ENCODE assay signal across 22 mouse cellular contexts in genomic region chr5:101082611-101083010, GRCm38 (mm10).
DNase-seq lines count a peak whose midpoint lies in the region; ATAC-seq lines count a peak whose summit lies in the region.
"Had no signal": no experiment of that assay in that cellular context is flagged by ENCODE, and none has a peak within 500 bp of the region (broad histone marks: within the 10 kb centered on the region; RNA-seq: fewer than 3 reads in every experiment).

No protein-coding gene starts in this region.

- WGBS in forebrain, embryonic 12.5 days: 76% methylated on average over 20 of the region's 20 CpGs
- WGBS in forebrain, embryonic 11.5 days: 76% methylated on average over 20 of the region's 20 CpGs
- 72% methylated on average over 20 of the region's 20 CpGs for WGBS in midbrain, embryonic 15.5 days

- peak; percentile 76; the same call in 1 of the 2 replicates for ATAC-seq in forebrain, embryonic 12.5 days (ENCODE audit: low FRiP score)
- no peak for ATAC-seq in forebrain, embryonic 11.5 days (replicated peaks; ENCODE audit: low FRiP score)
- no peak for ATAC-seq in midbrain, embryonic 15.5 days (replicated peaks)
- ATAC-seq in inflammation-experienced regulatory T-cells, adult 6 months: no peak

- H3K4me2 ChIP-seq in forebrain, embryonic 12.5 days: no peak overlapping the region
- H3K4me2 ChIP-seq in forebrain, embryonic 11.5 days (ENCODE audit: low read depth, low read length, severe bottlenecking): no peak overlapping the region
- peak overlapping the region; percentile 12; the same call in 1 of the 2 replicates for H3K4me2 ChIP-seq in midbrain, embryonic 15.5 days
- H3K4me2 ChIP-seq: heart, embryonic 13.5 days; liver, embryonic 11.5 days; midbrain, embryonic 12.5 days had no signal

- no peak for DNase-seq in forebrain, embryonic 11.5 days (ENCODE audit: low spot score)
- peak; percentile 5 for DNase-seq in layer of hippocampus, adult 11-12 months (ENCODE audit: low spot score)
- DNase-seq in layer of hippocampus, postnatal 36 days: no peak
- DNase-seq in brain, adult 2 months (ENCODE audit: low read depth, low spot score): peak; percentile 17
- DNase-seq in liver: no peak
- DNase-seq: adrenal gland, postnatal 14 days; cerebellum, adult 2 months; gastrocnemius, postnatal 36 days; heart, postnatal 36 days; kidney, adult 11 months; kidney, postnatal 14 days; lung, adult 2 months; lung, postnatal 4 days; thymus, postnatal 25 days had no signal

- H3K9me3 ChIP-seq in forebrain, embryonic 12.5 days: no peaks in the 10 kb centered on the region
- no peaks in the 10 kb centered on the region for H3K9me3 ChIP-seq in forebrain, embryonic 11.5 days (ENCODE audit: control insufficient read depth, low read length)
- no peaks in the 10 kb centered on the region for H3K9me3 ChIP-seq in midbrain, embryonic 15.5 days
- H3K9me3 ChIP-seq: embryonic facial prominence, embryonic 10.5 days; heart, embryonic 13.5 days; midbrain, embryonic 12.5 days had no signal

- H3K4me3 ChIP-seq in forebrain, embryonic 12.5 days (replicated peaks): no peak overlapping the region
- no peak overlapping the region for H3K4me3 ChIP-seq in forebrain, embryonic 11.5 days (ENCODE audit: low read depth, low read length)
- no peak overlapping the region for H3K4me3 ChIP-seq in midbrain, embryonic 15.5 days
- H3K4me3 ChIP-seq: embryonic facial prominence, embryonic 10.5 days; heart, embryonic 13.5 days; midbrain, embryonic 12.5 days had no signal

- H3K4me1 ChIP-seq in forebrain, embryonic 12.5 days: no peaks in the 10 kb centered on the region; the same call in 1 of the 2 replicates
- H3K4me1 ChIP-seq in forebrain, embryonic 11.5 days (replicated peaks; ENCODE audit: control insufficient read depth, insufficient read depth, low read length): no peaks in the 10 kb centered on the region
- no peaks in the 10 kb centered on the region for H3K4me1 ChIP-seq in midbrain, embryonic 15.5 days
- H3K4me1 ChIP-seq: embryonic facial prominence, embryonic 10.5 days; heart, embryonic 13.5 days; midbrain, embryonic 12.5 days had no signal

- no peak overlapping the region for H3K27ac ChIP-seq in forebrain, embryonic 12.5 days
- H3K27ac ChIP-seq in forebrain, embryonic 11.5 days (ENCODE audit: low read depth, low read length): no peak overlapping the region
- H3K27ac ChIP-seq in midbrain, embryonic 15.5 days: no peak overlapping the region
- H3K27ac ChIP-seq: embryonic facial prominence, embryonic 10.5 days; heart, embryonic 13.5 days; midbrain, embryonic 12.5 days; stomach, postnatal 0 days had no signal

- no peak overlapping the region for H3K9ac ChIP-seq in forebrain, embryonic 12.5 days
- no peak overlapping the region for H3K9ac ChIP-seq in forebrain, embryonic 11.5 days (ENCODE audit: low read length)
- H3K9ac ChIP-seq in midbrain, embryonic 15.5 days: no peak overlapping the region
- H3K9ac ChIP-seq: heart, embryonic 13.5 days; midbrain, embryonic 12.5 days had no signal

- no peaks in the 10 kb centered on the region for H3K27me3 ChIP-seq in forebrain, embryonic 12.5 days
- no peaks in the 10 kb centered on the region for H3K27me3 ChIP-seq in forebrain, embryonic 11.5 days (ENCODE audit: control insufficient read depth, insufficient read depth, low read length)
- no peaks in the 10 kb centered on the region for H3K27me3 ChIP-seq in midbrain, embryonic 15.5 days (replicated peaks)
- H3K27me3 ChIP-seq: heart, embryonic 13.5 days; midbrain, embryonic 12.5 days had no signal

- no peaks in the 10 kb centered on the region for H3K36me3 ChIP-seq in forebrain, embryonic 12.5 days (replicated peaks)
- H3K36me3 ChIP-seq in forebrain, embryonic 11.5 days (ENCODE audit: control insufficient read depth, insufficient read depth, low read length): no peaks in the 10 kb centered on the region
- H3K36me3 ChIP-seq in midbrain, embryonic 15.5 days (replicated peaks): no peaks in the 10 kb centered on the region
- H3K36me3 ChIP-seq: embryonic facial prominence, embryonic 10.5 days; heart, embryonic 13.5 days; midbrain, embryonic 12.5 days had no signal

Comparison
In these comparisons a context has a peak if more than half of its experiments do, and no peak if none do; other contexts are left out.
1. DNase-seq: peak in layer of hippocampus, adult 11-12 months (single experiment) and brain, adult 2 months (single experiment); none in forebrain, embryonic 11.5 days (single experiment), layer of hippocampus, postnatal 36 days (0 of 2) and liver (single experiment).